Mouse (Mus musculus) testis, postnatal 14 days (tissue): ENCODE measurements at regions not wholly inside any gene's neighbourhood (a gene's known extent, or its start where the extent isn't known, plus 50 kb on each side); places are given as distances from the start of the nearest gene placed in this dataset.
A peak's percentile ranks its signal among the peaks of the same experiment; 100 is the strongest.
"Not testable (repeated sequence)": the region's sequence is repeated elsewhere in the genome, so short reads cannot be mapped to it uniquely, and the experiment has no call there.

ENCODE experiments used
- DNase-seq: peaks from one replicate; pipeline ENCODE4 v3.0.0; 2021; ENCODE audit warnings: low spot score

GRCm38 (mm10) chr14:54148626-54149025 lies 105.3 kb downstream of the Dad1 start:
- DNase-seq = no peak

DNA sequence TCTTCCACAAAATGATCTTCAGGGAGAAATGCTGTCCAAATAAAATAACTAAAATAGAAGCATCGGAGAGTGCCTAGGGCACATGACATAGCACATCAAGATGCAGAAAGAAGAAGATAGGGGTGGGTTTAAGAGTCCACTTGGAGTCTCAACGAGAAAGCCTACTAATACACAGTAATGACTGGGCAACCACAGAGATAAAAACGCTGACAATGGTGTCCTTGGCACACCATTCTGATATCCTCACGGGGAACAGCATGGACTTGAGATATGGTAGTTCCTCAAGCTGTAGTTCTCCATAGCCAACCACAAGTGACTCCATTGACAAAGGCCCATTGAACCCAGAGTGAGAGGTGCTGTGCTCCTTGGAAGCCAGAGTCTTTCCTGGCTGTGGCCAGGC lies 105.8 kb downstream of the Dad1 start:
- DNase-seq = no peak

DNA sequence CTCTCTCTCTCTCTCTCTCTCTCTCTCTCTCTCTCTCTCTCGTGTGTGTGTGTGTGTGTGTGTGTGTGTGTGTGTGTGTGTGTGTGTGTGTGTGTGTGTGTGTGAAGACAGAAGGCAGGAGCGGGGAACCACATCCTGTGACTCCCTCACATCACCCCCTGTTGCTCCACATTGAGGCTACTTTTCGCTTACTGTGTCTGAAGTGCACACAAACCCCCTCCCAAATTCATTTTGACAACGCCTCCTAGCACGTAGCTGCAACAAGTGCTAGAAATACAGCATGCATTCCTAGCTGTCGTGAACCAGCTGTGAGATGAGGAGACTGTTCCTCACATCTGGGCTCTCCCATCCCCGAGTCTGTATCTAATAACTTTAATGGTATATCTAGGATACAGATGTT lies 106.4 kb downstream of the Dad1 start:
- DNase-seq = no peak

DNA sequence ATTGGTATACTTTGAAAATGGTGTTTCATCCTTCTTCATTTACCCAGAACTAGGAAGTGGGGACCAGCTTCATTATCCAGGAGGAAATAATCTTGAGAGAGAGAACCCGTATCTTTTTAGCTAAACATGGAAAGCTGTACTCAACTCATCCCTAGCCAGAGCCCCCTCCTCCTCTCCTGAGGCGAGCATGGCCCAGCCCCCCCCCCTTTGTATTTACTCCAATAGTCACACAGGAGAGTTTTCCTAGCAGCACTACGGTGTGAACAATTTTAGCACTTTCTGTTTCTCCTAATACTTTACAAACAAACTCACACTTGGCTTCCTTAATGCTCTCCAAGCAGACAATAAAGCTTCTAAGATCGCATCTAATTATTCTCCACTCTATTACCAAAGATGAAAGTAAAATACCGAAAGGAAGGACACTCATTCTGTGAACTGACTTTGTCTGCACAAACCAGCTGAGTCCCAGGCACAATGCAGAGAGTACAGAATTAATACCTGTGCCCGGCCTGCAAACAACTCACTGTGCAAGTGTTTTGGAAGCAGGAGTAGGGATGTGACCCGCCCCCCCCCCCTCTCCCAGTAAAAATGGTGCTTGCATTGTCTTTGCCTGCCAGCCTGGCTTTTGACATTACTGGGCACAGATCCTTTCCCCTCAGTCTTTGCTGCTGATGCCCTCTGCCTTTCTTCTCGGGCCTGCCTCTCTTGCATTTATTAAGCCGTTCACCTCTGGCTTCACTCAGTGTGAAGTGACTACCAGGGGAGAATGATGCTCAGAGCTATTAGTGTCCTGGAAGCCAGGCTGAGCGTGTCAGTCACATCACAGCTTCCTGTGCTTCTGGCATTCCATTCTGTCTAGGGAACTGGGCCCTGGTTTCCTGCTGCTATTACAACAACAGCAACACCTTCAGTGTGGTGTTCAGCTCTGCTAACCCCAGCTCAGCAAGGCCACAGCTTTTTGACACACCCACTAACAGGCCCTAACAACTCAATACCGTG lies 107.9 kb downstream of the Dad1 start:
- DNase-seq = no peak

- DNase-seq = no peak
Measured at GRCm38 (mm10) chr14:54143828-54144227, 110.1 kb downstream of the Dad1 start.

- DNase-seq = no peak
Measured at GRCm38 (mm10) chr14:54138288-54138687, 115.6 kb downstream of the Dad1 start.

DNA sequence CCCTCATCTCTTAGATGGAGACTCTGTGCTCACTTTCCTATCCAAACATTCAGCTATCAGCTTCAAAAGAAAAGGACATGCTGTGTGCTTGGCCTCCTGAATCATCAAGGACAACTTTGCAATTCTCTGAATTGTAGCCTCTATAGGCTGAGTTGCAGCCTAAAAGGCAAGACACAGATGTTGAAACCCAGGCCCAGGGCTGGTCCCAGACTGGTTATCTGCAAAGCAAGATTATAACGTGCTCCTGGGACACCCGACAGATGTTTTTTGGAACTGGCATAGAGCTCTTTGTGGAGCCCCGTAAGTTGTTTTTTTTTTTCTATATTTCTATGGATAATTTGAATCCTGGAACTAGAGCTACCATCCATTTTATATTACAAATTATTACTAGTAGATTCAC lies 117.4 kb downstream of the Dad1 start:
- no peak for DNase-seq

DNA sequence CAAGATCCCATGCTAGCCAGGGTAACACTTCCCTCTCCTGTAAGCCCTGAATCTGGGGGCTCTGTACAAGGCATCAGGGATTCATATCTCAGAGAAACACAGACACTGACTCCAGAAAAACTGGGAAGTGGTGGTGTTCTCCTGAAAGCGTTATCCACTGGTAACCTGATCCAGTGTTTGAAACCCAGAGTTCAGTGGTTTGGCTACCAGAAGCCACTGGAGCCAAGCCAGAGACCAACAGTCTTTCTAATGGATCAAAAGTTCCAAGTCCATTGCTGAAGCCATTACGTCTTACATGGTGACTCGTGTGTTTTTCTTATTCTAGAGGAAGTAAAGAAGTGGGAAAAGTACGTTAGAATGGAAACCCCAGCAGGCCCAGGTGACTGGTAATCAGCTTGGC lies 125.6 kb downstream of the Dad1 start:
- DNase-seq = no peak

DNA sequence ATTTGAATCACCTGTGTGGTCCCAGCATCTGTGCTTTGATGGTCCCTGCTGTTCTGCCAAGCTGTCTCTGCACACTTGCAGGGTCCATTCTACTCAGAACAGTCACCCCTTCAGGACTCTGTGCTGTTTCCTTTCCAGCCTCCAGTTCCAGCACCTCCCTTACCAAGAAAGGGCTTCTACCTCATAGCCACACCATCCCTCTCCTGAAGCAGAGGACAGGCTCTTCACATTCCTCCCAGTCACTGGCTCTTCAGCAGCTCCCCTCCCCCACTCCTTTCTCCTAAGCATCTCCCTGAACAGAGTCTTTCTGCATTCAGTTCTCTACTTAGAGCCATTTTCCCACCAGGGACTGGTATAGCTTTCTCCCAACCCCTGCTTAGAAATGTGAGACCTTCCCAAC lies 128.4 kb downstream of the Dad1 start:
- no peak for DNase-seq

DNA sequence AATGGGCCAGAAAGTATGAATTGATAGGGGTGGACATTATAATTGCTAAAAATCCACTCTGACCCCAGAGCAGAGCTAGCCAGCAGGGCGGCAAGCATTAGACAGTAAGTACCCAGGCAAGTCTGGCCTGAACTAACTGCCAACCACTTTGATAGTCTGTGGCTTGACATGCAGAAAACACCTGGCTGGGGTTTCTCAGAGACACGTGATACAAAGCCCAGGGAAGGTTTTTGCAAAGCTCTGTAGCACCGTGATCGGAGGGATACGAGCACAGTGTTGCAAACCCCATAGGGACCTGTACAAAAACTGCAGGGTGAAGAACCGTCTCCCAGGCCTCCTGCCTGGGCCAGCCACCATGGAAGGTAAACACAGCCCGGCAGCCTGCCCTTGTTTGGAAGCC lies 131.9 kb downstream of the Dad1 start:
- no peak for DNase-seq

- no peak for DNase-seq
Measured at GRCm38 (mm10) chr14:54121340-54121739, 132.6 kb downstream of the Dad1 start.

- DNase-seq = no peak
Measured at GRCm38 (mm10) chr14:54120194-54120593, 133.7 kb downstream of the Dad1 start.

DNA sequence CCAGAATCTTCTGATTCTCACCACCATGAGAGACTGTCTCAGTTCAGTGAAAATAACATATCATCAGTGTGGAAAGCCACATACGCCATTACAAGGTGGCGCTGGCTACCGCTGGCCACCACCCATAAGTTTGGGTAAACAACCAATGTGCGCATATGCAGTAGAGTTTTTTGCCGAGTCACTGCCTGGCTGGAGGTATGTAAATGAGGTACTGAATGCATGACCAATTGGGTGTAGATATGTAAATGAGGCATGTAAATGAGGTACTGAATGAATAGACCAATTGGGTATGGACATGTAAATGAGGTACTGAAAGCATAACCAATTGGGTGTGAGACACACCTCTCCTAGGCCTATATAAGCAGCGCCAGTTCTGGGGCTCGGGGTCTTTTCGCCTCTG lies 136.3 kb downstream of the Dad1 start:
- not testable (repeated sequence) for DNase-seq

DNA sequence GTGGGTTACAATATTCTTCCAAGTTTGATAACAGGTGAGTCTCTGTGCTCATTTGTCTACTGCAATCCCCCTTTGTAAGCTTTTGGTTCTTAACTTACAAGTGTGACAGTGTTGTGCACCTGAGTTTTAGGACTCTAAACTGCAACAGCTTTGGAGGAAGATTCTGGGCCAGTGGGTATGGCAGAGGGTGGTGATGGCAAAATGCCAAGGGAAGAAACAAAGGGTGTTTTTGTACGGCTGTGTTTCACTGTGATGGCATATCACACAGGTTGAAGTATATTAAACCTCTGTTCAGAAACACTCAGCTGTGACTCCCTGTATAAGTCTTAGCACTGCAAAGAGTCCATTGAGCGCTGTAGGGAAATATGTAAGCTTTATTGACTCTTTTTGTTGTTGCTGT lies 140.7 kb downstream of the Dad1 start:
- no peak for DNase-seq

DNA sequence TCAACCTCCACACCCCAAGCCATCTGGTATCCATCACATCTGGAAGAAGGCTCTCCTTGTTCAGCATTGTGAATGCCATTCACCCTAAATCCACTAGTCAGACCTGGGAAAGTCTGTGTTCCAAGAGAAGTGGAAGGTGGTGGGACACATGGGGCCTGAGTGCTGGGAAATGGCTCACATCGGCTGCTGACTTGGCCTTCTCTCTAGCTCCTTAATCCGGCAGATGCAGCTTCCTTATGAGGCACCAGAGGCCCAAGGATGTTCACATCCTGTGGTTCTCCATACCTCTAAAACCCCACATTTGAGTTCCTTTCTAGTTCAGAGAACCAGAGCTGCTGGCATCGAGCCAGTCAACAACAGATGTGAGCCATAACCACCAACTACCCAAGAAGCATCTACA lies 142.9 kb downstream of the Dad1 start:
- no peak for DNase-seq

DNA sequence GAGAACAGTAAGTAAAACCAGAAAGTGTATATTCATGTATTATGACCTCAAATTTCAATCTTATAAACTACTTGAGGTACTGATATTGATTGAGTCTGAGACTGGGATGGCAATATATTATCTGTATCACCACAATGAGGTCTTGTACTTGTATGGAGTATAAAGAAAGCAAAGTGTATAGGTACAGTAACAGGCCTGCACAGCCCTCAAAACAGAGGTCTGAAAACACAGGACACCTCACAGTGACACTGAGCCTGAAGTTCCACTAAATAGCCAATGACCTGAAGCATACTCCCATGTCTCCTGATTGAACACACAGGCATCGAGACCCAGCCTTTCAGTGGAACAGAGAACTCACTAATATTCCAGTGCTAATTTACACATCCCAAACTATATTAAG lies 144.8 kb downstream of the Dad1 start:
- no peak for DNase-seq

DNA sequence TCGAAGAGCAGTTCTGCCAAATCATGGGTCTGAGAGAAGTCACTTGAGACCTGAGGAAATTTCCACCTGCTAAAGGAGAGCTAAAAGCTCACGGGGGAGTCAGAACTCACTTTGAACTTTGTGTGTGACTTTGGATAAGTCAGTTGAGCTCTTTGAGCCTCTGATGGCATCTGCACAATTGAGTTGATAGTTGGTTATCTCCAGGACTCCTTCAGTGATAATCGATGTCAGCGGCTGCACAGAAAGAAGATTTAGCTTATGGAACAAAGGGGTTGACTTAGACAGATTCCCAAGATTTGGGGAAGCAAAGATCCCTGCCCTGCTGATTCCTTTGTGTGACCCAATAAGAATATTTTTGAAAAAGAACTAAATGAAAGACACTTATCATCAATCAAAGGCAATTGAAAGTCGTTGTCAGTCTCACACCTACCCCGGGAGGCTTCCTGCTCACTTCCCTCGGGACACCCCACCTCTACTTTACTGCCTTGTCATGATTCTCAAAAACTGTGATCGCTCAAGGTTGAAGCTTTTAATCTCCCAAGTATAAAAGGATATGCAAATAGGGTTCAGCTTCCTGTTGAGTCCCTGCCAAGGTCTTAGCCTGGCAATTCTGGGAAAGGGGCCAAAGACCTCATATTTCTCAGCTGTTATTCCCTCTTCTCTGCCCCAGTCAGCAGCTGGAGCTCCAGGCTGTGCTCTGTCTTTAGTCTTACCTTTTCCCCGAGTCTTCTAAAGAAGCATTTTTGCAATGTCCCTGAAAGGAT lies 145.4 kb downstream of the Dad1 start:
- peak; percentile 65 for DNase-seq

- DNase-seq = no peak
Measured at GRCm38 (mm10) chr14:54107204-54107796, 146.6 kb downstream of the Dad1 start.

DNA sequence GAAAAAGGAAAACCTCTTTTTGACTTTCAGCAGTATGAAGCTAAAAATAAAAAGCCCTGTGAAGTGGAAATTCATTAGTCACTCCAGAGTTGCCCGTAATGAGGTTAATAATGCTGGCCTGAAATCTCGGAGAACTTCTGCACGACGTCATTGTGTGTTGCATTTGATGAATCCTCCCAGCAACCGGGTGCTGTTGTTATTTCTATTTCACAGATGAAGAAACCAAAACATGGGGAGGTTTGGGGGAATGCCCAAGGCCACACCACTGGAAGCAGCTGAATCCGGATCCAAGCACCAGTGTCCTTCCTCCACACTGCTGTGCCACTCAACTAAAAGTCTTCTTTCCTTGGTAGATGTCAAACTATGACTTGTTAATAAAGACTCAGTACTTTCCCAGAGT lies 149.7 kb downstream of the Dad1 start:
- DNase-seq = no peak

DNA sequence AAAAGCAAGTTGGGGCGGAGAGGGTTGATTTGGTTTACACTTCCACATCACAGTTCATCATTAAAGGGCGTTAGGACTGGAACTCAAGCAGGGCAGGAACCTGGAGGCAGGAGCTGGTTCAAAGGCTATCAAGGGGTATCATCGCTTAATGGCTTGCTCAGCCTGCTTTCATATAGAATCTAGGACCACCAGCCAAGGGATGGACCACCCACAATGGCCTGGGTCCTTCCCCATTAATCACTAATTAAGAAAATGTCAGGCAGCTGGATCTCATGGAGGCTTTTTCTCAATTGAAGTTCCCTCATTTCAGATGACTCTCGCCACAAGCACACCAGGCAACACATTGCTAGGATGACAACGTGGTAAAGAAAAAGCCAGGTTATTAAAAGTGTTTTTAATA lies 150.4 kb downstream of the Dad1 start:
- DNase-seq = no peak

DNA sequence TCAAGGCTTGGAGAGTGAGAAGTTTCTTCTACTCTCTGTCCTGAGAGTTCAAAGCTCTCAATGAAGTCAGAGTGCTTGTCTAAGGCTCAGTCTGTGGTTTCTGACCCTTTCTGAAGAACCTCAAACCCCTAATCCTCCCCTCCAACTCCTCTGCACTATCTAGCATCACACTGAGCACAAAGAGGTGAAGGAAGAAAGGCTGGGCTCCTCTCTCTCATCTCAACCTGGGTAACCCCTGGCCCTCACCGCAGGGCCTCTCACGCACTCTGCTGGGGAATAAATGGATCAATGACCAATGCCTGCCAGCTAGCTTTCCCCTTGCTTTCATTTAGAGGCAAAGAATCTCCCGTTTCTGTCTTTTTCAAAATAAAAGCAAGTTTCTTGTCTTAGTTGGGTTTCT lies 150.8 kb downstream of the Dad1 start:
- no peak for DNase-seq

- no peak for DNase-seq
Measured at GRCm38 (mm10) chr14:54101775-54102174, 152.1 kb downstream of the Dad1 start.

DNA sequence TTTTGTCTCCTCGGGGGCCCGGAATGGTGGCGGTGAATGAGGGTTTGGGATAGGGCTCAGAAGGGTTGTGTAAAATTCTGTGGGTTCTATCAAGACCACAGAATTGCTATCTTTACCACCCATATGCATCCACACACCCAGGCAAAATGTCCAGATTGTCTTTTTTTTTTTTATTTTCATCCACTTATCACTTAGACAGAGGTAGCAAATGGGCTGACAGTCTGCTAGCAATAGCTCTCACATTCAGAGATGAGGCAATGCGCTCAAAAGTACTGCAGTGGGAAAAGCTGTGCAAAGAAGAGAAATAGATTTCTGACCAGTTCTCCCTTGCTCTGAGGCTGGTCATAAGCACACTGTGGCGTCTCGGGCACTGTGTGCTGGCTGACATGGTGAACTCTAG lies 154.5 kb downstream of the Dad1 start:
- DNase-seq = no peak
